8 mouse cellular contexts compared by ENCODE assay signal in genomic region chr8:71485142-71486135, GRCm38 (mm10). TPM values are rescaled to one million over a fixed set of nuclear protein-coding genes. Genes with fewer than 3 reads are reported as not detected.
DNase-seq lines count a peak whose midpoint lies in the region; ATAC-seq lines count a peak whose summit lies in the region.

Gene Ano8 (minus strand): TSS chr8:71485963.

- H3K9me3 ChIP-seq in hindbrain, embryonic 14.5 days (ENCODE audit: control insufficient read depth, low read length): no peaks in the 10 kb centered on the region

- peak within 1 kb of the TSS; percentile 90 for H3K4me3 ChIP-seq in hindbrain, embryonic 14.5 days (replicated peaks; ENCODE audit: low read length)

- H3K27me3 ChIP-seq in hindbrain, embryonic 14.5 days (ENCODE audit: control insufficient read depth, insufficient read depth, low read length): no peaks in the 10 kb centered on the region

- peak within 1 kb of the TSS; percentile 86 for H3K27ac ChIP-seq in hindbrain, embryonic 14.5 days

- peak; percentile 75 for ATAC-seq in hindbrain, embryonic 14.5 days (ENCODE audit: low FRiP score)

- peak; percentile 94 for DNase-seq in NIH3T3 (ENCODE audit: low read depth)
- peak; percentile 89 for DNase-seq in cerebellum, adult 9-11 months
- peak; percentile 88 for DNase-seq in gastrocnemius, adult 18-20 months (ENCODE audit: low spot score)
- DNase-seq in hindbrain, embryonic 14.5 days (ENCODE audit: low spot score): peak; percentile 83
- peak; percentile 81 for DNase-seq in left cerebral cortex, adult 11 months (ENCODE audit: low spot score)
- peak; percentile 93 for DNase-seq in lung, postnatal 36 days
- peak; percentile 92 for DNase-seq in retina, embryonic 14.5 days (ENCODE audit: low spot score)
- DNase-seq in thymus, postnatal 36 days: peak; percentile 79 to 83

- WGBS in hindbrain, embryonic 14.5 days: 5% methylated on average over 55 of the region's 58 CpGs

- peaks cover 29% of the 10 kb centered on the region for H3K36me3 ChIP-seq in hindbrain, embryonic 14.5 days (replicated peaks; ENCODE audit: control insufficient read depth, insufficient read depth)

- H3K9ac ChIP-seq in hindbrain, embryonic 14.5 days: peak within 1 kb of the TSS; percentile 99

- peaks cover 26% of the 10 kb centered on the region for H3K4me1 ChIP-seq in hindbrain, embryonic 14.5 days (replicated peaks; ENCODE audit: control insufficient read depth, insufficient read depth, low read length)

- H3K4me2 ChIP-seq in hindbrain, embryonic 14.5 days (replicated peaks): peak within 1 kb of the TSS; percentile 84

RNA-seq across cellular contexts. Expression of gene Ano8, which starts in this region (rescaled TPM):
- 10 to 100 TPM; 14.6 to 16.0 TPM for total RNA-seq in gastrocnemius, adult 18-20 months (2021)
- 8.5 and 10.6 TPM in 2 replicates for polyA plus RNA-seq in hindbrain, embryonic 14.5 days (2014; fragmentation: Nextera tagmentation; extraction: Ambion mirVana)

Comparison
In these comparisons a context has a peak if more than half of its experiments do, and no peak if none do; other contexts are left out.
1. Peak in every context shown above with its lines: DNase-seq, ATAC-seq, H3K4me3 ChIP-seq and H3K27ac ChIP-seq.